Mouse (Mus musculus) intestine, postnatal 0 days (tissue): Measurements from ENCODE around the gene D8Ertd738e. TPM values are rescaled to one million over a fixed set of nuclear protein-coding genes. Genes with fewer than 3 reads are reported as not detected.

Experiments
- ATAC-seq: fragments of 200-750 bp; cut with Nextera tagmentation; 2 replicates; pipeline ENCODE4 v1.8.0; 2017; ENCODE audit warnings: mild to moderate bottlenecking, moderate TSS enrichment, moderate library complexity
- H3K27ac ChIP-seq: fragments of 300-500 bp; sonication (generic); 2 replicates; pipeline ENCODE4 v1.5.1; 2014; ENCODE audit warnings: mild to moderate bottlenecking, low read depth, low read length, moderate library complexity
- H3K27me3 ChIP-seq: fragments of 300-500 bp; sonication (generic); replicated peaks from 2 replicates; pipeline ENCODE4 v1.6.1; 2014; ENCODE audit warnings: low read length, mixed read lengths; ENCODE audit not compliant: control insufficient read depth, insufficient read depth
- H3K36me3 ChIP-seq: fragments of 300-500 bp; sonication (generic); 2 replicates; pipeline ENCODE4 v1.6.1; 2014; ENCODE audit warnings: mild to moderate bottlenecking, moderate library complexity; ENCODE audit not compliant: control insufficient read depth, insufficient read depth
- H3K4me1 ChIP-seq: fragments of 300-500 bp; sonication (generic); replicated peaks from 2 replicates; pipeline ENCODE4 v1.6.1; 2014; ENCODE audit warnings: antibody characterized with exemption, low read length, mixed read lengths; ENCODE audit not compliant: control insufficient read depth, insufficient read depth
- H3K4me2 ChIP-seq: fragments of 300-500 bp; sonication (generic); replicated peaks from 2 replicates; pipeline ENCODE4 v1.6.1; 2014; ENCODE audit warnings: low read depth, mild to moderate bottlenecking, moderate library complexity
- H3K4me3 ChIP-seq: fragments of 300-500 bp; sonication (generic); 2 replicates; pipeline ENCODE4 v1.5.1; 2014; ENCODE audit warnings: low read depth, low read length
- H3K9ac ChIP-seq: fragments of 300-500 bp; sonication (generic); 2 replicates; pipeline ENCODE4 v1.6.1; 2014; ENCODE audit warnings: mild to moderate bottlenecking, low read depth, low read length
- H3K9me3 ChIP-seq: fragments of 300-500 bp; sonication (generic); 2 replicates; pipeline ENCODE4 v1.6.1; 2016; ENCODE audit warnings: mixed run types; ENCODE audit not compliant: control insufficient read depth
- CTCF ChIP-seq: sonication (generic); IDR thresholded peaks from 2 replicates; pipeline ENCODE4 v1.5.1; 2016; ENCODE audit warnings: low read depth, mild to moderate bottlenecking, control low read depth, antibody characterized with exemption, moderate library complexity
- WGBS: fragments of 180-500 bp; shearing (Covaris S2); extraction: QIAGEN DNeasy Blood & Tissue Kit; methylation state at CpG from one replicate; pipeline ENCODE4 v1.1.7; 2014; 5-methylcytosine and 5-hydroxymethylcytosine counted together
- polyA plus RNA-seq: library from polyadenylated mRNA; unstranded; fragments of >200 nt; fragmentation: Nextera tagmentation; extraction: Ambion mirVana; gene quantifications from 2 replicates; pipeline ENCODE4 v1.2.1, GENCODE M21; 2015

D8Ertd738e gene
- polyA plus RNA-seq, 1 experiment from 2014 or later = 308 TPM

DNA sequence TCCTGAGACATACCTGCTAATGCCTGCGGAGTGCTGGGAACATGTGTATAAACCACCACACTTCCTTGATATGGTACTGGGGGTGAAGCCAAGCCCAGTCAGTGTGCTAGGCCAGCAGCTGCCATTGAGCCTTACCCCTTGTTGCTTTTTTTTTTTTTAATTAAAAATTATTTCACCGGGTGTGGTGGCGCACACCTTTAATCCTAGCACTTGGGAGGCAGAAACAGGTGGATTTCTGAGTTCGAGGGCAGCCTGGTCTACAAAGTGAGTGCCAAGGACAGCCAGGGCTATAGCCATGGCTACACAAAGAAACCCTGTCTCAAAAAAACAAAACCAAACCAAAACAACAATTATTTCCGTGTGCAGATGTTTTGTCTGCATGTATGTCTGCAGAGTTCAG is 44.4 kb downstream of the D8Ertd738e start:
- H3K27me3 ChIP-seq = no peaks in the 10 kb centered on the region
- no peaks in the 10 kb centered on the region; the same call in 1 of the 2 replicates for H3K4me1 ChIP-seq
- H3K4me2 ChIP-seq = no peak overlapping the region
- no peak overlapping the region for H3K27ac ChIP-seq
- 94% methylated on average over 5 of the region's 5 CpGs for WGBS
- no peaks in the 10 kb centered on the region for H3K9me3 ChIP-seq
- TF ChIP-seq CTCF = no peak
- no peak for ATAC-seq
- H3K36me3 ChIP-seq = peaks cover 9% of the 10 kb centered on the region; the same call in 1 of the 2 replicates
- no peak overlapping the region for H3K9ac ChIP-seq
- H3K4me3 ChIP-seq = no peak overlapping the region

DNA sequence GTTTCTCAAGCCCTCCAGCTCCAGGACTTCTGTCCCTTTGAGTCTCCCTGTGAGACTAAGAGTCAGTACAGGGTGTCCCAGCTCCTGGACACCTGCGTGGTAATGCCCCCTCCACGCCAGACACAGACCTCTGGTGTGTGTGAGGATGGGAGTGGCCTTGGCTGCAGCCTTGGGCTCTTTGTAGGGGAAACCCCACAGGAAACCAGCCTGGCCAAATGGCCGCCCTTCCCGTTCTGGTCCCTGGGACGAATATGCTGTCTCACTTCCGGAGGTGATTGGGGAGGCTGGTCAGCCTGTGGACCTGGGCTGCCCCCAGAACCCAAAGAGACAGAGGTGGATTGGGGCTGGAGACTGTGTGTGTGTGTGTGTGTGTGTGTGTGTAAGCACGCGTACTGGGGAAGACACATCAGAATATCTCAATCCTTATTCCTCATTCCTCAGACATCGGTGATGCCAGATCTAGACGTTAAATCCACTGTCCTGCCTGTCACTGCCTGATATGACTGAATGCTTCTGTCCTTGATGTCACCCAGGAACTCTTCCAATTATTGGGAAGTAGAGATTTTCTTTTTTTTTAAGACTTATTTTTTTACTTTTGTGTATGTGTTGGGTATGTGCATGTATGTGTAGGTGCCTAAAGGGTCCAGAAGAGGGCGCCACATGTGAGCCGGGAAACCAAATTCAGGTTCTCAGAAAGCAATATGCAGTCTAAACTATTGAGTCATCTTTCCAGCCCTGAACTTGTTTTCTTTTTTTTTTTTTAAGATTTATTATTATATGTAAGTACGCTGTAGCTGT is 45.3 kb downstream of the D8Ertd738e start:
- WGBS = 40% methylated on average over 13 of the region's 13 CpGs
- peaks cover 8% of the 10 kb centered on the region; the same call in 1 of the 2 replicates for H3K36me3 ChIP-seq
- H3K27me3 ChIP-seq = no peaks in the 10 kb centered on the region
- H3K27ac ChIP-seq = peak overlapping the region; percentile 81
- no peaks in the 10 kb centered on the region; the same call in 1 of the 2 replicates for H3K4me1 ChIP-seq
- H3K9me3 ChIP-seq = no peaks in the 10 kb centered on the region
- peak; percentile 58 for TF ChIP-seq CTCF
- H3K9ac ChIP-seq = peak overlapping the region; percentile 57
- H3K4me2 ChIP-seq = peak overlapping the region; percentile 76
- H3K4me3 ChIP-seq = peak overlapping the region; percentile 28
- ATAC-seq = no peak

- no peak for TF ChIP-seq CTCF
- peak; percentile 31 for ATAC-seq
These were observed 46.3 kb downstream of the D8Ertd738e start for GRCm38 (mm10) chr8:84202938-84203917.

GRCm38 (mm10) chr8:84202466-84202865 is 47.1 kb downstream of the D8Ertd738e start:
- Histone ChIP-seq H3K4me1 (no peaks in the 10 kb centered on the region; the same call in 1 of the 2 replicates), H3K4me3 (peak overlapping the region; percentile 55), H3K27ac (0 out of 2 replicates have a peak overlapping the region, but pooled peaks have one; percentile 81), H3K4me2 (peak overlapping the region; percentile 76), H3K9ac (no peak overlapping the region; the same call in 1 of the 2 replicates), H3K27me3 (no peaks in the 10 kb centered on the region), H3K36me3 (no peaks in the 10 kb centered on the region), H3K9me3 (no peaks in the 10 kb centered on the region)
- WGBS = 54% methylated on average over 9 of the region's 9 CpGs
- TF ChIP-seq CTCF = no peak
- no peak for ATAC-seq

More at GRCm38 (mm10) chr8:84202938-84203917, 46.3 kb downstream of the D8Ertd738e start:
- 13% methylated on average over 34 of the region's 34 CpGs for WGBS
- H3K27me3 ChIP-seq = no peaks in the 10 kb centered on the region
- H3K4me2 ChIP-seq = peak overlapping the region; percentile 76
- peak overlapping the region; percentile 57 for H3K9ac ChIP-seq
- H3K27ac ChIP-seq = peak overlapping the region; percentile 81
- no peaks in the 10 kb centered on the region; the same call in 1 of the 2 replicates for H3K36me3 ChIP-seq
- no peaks in the 10 kb centered on the region for H3K9me3 ChIP-seq
- H3K4me1 ChIP-seq = no peaks in the 10 kb centered on the region; the same call in 1 of the 2 replicates
- peak overlapping the region; percentile 28 for H3K4me3 ChIP-seq

- H3K27me3 ChIP-seq = no peaks in the 10 kb centered on the region
- no peak for TF ChIP-seq CTCF
- peak overlapping the region; percentile 55 for H3K4me3 ChIP-seq
- peak overlapping the region; percentile 76 for H3K4me2 ChIP-seq
- no peaks in the 10 kb centered on the region for H3K36me3 ChIP-seq
- peak overlapping the region; percentile 63 for H3K9ac ChIP-seq
- WGBS = 46% methylated on average over 15 of the region's 15 CpGs
- no peaks in the 10 kb centered on the region for H3K9me3 ChIP-seq
- no peak for ATAC-seq
- peak overlapping the region; percentile 61 for H3K27ac ChIP-seq
- no peaks in the 10 kb centered on the region; the same call in 1 of the 2 replicates for H3K4me1 ChIP-seq
These were observed 47.8 kb downstream of the D8Ertd738e start for GRCm38 (mm10) chr8:84201545-84202245.
